Mouse (Mus musculus) liver, adult 2 months (tissue): ENCODE measurements around the gene Mrps18c.

Experiments used
- CTCF ChIP-seq: fragments of 200-500 bp; IDR thresholded peaks from 2 replicates; pipeline ENCODE4 v1.5.1; 2011; ENCODE audit warnings: low read depth, low read length, control low read depth
- POLR2A ChIP-seq: fragments of 200-500 bp; IDR thresholded peaks from 2 replicates; pipeline ENCODE4 v1.6.1; 2011; ENCODE audit warnings: low read length, control low read depth; ENCODE audit not compliant: insufficient read depth; ENCODE audit errors: extremely low read depth

GRCm38 (mm10) chr5:100761736-100762135, 36.7 kb upstream of the Mrps18c start:
- no peak for TF ChIP-seq CTCF
- no peak for TF ChIP-seq POLR2A
